Mouse (Mus musculus) olfactory bulb, adult 2 months (tissue): ENCODE data around the gene Qsox1. TPM values are rescaled to one million over a fixed set of nuclear protein-coding genes. Genes with fewer than 3 reads are reported as not detected.

Source experiments
- H3K27ac ChIP-seq: fragments of 200-500 bp; 2 replicates; pipeline ENCODE4 v1.5.1; 2012; ENCODE audit warnings: low read depth, low read length; ENCODE audit not compliant: insufficient read depth
- H3K4me1 ChIP-seq: fragments of 200-500 bp; 2 replicates; pipeline ENCODE4 v1.6.1; 2012; ENCODE audit warnings: low read length; ENCODE audit not compliant: control insufficient read depth, insufficient read depth
- H3K4me3 ChIP-seq: fragments of 200-500 bp; 2 replicates; pipeline ENCODE4 v1.5.1; 2012; ENCODE audit warnings: mild to moderate bottlenecking, low read depth, low read length, moderate library complexity; ENCODE audit not compliant: insufficient read depth
- CTCF ChIP-seq: fragments of 200-500 bp; IDR thresholded peaks from 2 replicates; pipeline ENCODE4 v1.5.1; 2012; ENCODE audit warnings: low read depth, mild to moderate bottlenecking, low read length, moderate library complexity; ENCODE audit not compliant: insufficient read depth
- POLR2A ChIP-seq: fragments of 200-500 bp; IDR thresholded peaks from 2 replicates; pipeline ENCODE4 v1.6.1; 2012; ENCODE audit warnings: mild to moderate bottlenecking, low read depth, low read length, moderate library complexity; ENCODE audit not compliant: insufficient read depth
- WGBS: fragments of 180-500 bp; shearing (Covaris S2); methylation state at CpG from one replicate; pipeline ENCODE4 v1.1.7; 2018; 5-methylcytosine and 5-hydroxymethylcytosine counted together
- polyA plus RNA-seq: library from polyadenylated mRNA; stranded (reverse); fragments of >200 nt; gene quantifications from 2 replicates; pipeline ENCODE4 v1.2.4, GENCODE M21; 2012; ENCODE audit warnings: low replicate concordance; ENCODE audit not compliant: missing spikeins, insufficient read depth, insufficient read length

Gene Qsox1
- polyA plus RNA-seq, 1 experiment: not detected

GRCm38 (mm10) chr1:155805607-155806006 lies 7.1 kb downstream of the Qsox1 start:
- peaks cover 6% of the 10 kb centered on the region for H3K4me1 ChIP-seq
- TF ChIP-seq CTCF (no peak), POLR2A (no peak)
- whole genome bisulfite sequencing: 92% methylated on average over 9 of the region's 9 CpGs
- no peak overlapping the region for H3K4me3 ChIP-seq
- no peak overlapping the region for H3K27ac ChIP-seq

GRCm38 (mm10) chr1:155801014-155801991 lies 11.4 kb downstream of the Qsox1 start:
- WGBS: 97% methylated on average over 11 of the region's 11 CpGs
- no peak overlapping the region for H3K4me3 ChIP-seq

GRCm38 (mm10) chr1:155798000-155798399 lies 14.7 kb downstream of the Qsox1 start:
- no peak for TF ChIP-seq POLR2A
- no peak for TF ChIP-seq CTCF
- Histone ChIP-seq H3K4me3 (no peak overlapping the region), H3K4me1 (no peaks in the 10 kb centered on the region; the same call in 1 of the 2 replicates), H3K27ac (no peak overlapping the region)
- WGBS: 93% methylated on average over 4 of the region's 4 CpGs

More at GRCm38 (mm10) chr1:155801014-155801991, 11.4 kb downstream of the Qsox1 start:
- Histone ChIP-seq H3K27ac (no peak overlapping the region), H3K4me1 (no peaks in the 10 kb centered on the region; the same call in 1 of the 2 replicates)
- TF ChIP-seq CTCF: no peak
- TF ChIP-seq POLR2A: no peak

GRCm38 (mm10) chr1:155797425-155797824 lies 15.3 kb downstream of the Qsox1 start:
- WGBS: 67% methylated on average over 4 of the region's 4 CpGs
- no peak for TF ChIP-seq CTCF
- TF ChIP-seq POLR2A: no peak
- Histone ChIP-seq H3K4me1 (no peaks in the 10 kb centered on the region; the same call in 1 of the 2 replicates), H3K27ac (no peak overlapping the region), H3K4me3 (no peak overlapping the region)

GRCm38 (mm10) chr1:155796757-155797405 lies 15.8 kb downstream of the Qsox1 start:
- H3K4me3 ChIP-seq: no peak overlapping the region
- WGBS: 77% methylated on average over 11 of the region's 11 CpGs
- H3K4me1 ChIP-seq: no peaks in the 10 kb centered on the region; the same call in 1 of the 2 replicates
- TF ChIP-seq POLR2A (no peak), CTCF (no peak)
- H3K27ac ChIP-seq: no peak overlapping the region

GRCm38 (mm10) chr1:155795791-155796233 lies 16.9 kb downstream of the Qsox1 start:
- H3K4me3 ChIP-seq: no peak overlapping the region
- H3K27ac ChIP-seq: no peak overlapping the region
- H3K4me1 ChIP-seq: peaks cover under 1% of the 10 kb centered on the region
- 94% methylated on average over 5 of the region's 5 CpGs for WGBS
- TF ChIP-seq POLR2A (no peak), CTCF (no peak)

GRCm38 (mm10) chr1:155794855-155795254 lies 17.8 kb downstream of the Qsox1 start:
- 88% methylated on average over 6 of the region's 6 CpGs for WGBS
- peaks cover 9% of the 10 kb centered on the region for H3K4me1 ChIP-seq
- H3K4me3 ChIP-seq: no peak overlapping the region
- TF ChIP-seq CTCF (no peak), POLR2A (no peak)
- H3K27ac ChIP-seq: no peak overlapping the region

- no peak overlapping the region for H3K27ac ChIP-seq
- no peak for TF ChIP-seq CTCF
- no peak for TF ChIP-seq POLR2A
- 66% methylated on average over 5 of the region's 5 CpGs for WGBS
- H3K4me1 ChIP-seq: peaks cover 9% of the 10 kb centered on the region
- no peak overlapping the region for H3K4me3 ChIP-seq
Measured at GRCm38 (mm10) chr1:155791919-155792318, 20.8 kb downstream of the Qsox1 start.
